In genomic region chr12:7192591-7192990, GRCm38 (mm10) we compare ENCODE assay signal across 27 mouse cellular contexts.
"Had no signal": no experiment of that assay in that cellular context is flagged by ENCODE, and none has a peak within 500 bp of the region (broad histone marks: within the 10 kb centered on the region; RNA-seq: fewer than 3 reads in every experiment).

No protein-coding gene starts in this region.

- H3K27ac ChIP-seq: heart, adult 2 months; heart, embryonic 13.5 days; heart, embryonic 15.5 days; hindbrain, embryonic 13.5 days; hindbrain, embryonic 15.5 days; hindbrain, postnatal 0 days; kidney, embryonic 15.5 days; kidney, postnatal 0 days; limb, embryonic 13.5 days; limb, embryonic 15.5 days; liver, embryonic 12.5 days; liver, embryonic 14.5 days had no signal

- H3K9me3 ChIP-seq: heart, embryonic 13.5 days; heart, embryonic 15.5 days; hindbrain, embryonic 13.5 days; hindbrain, embryonic 15.5 days; kidney, embryonic 15.5 days; limb, embryonic 13.5 days; limb, embryonic 15.5 days; liver, embryonic 12.5 days had no signal

- ATAC-seq: hindbrain, postnatal 0 days; intestine, embryonic 16.5 days; liver, embryonic 12.5 days had no signal

- H3K9ac ChIP-seq: heart, embryonic 13.5 days; heart, embryonic 15.5 days; hindbrain, embryonic 13.5 days; hindbrain, embryonic 15.5 days; kidney, embryonic 15.5 days; limb, embryonic 13.5 days; limb, embryonic 15.5 days; liver, embryonic 12.5 days; liver, embryonic 14.5 days had no signal

- H3K27me3 ChIP-seq: heart, embryonic 13.5 days; heart, embryonic 15.5 days; hindbrain, embryonic 13.5 days; hindbrain, embryonic 15.5 days; kidney, embryonic 15.5 days; limb, embryonic 13.5 days; limb, embryonic 15.5 days; liver, embryonic 12.5 days had no signal

- H3K36me3 ChIP-seq: heart, embryonic 13.5 days; heart, embryonic 15.5 days; hindbrain, embryonic 13.5 days; hindbrain, embryonic 15.5 days; kidney, embryonic 15.5 days; limb, embryonic 13.5 days; limb, embryonic 15.5 days; liver, embryonic 12.5 days had no signal

- DNase-seq: gastrocnemius, postnatal 14 days; gastrocnemius, postnatal 36 days; heart, adult 11 months; heart, adult 2 months; heart, postnatal 14 days; heart, postnatal 36 days; kidney, adult 11 months; kidney, adult 2 months; kidney, adult 9 months; kidney, postnatal 14 days; kidney, postnatal 36 days; layer of hippocampus, adult 9-11 months; layer of hippocampus, postnatal 36 days; left cerebral cortex, postnatal 4 days had no signal

- H3K4me3 ChIP-seq: heart, adult 2 months; heart, embryonic 13.5 days; heart, embryonic 15.5 days; hindbrain, embryonic 13.5 days; hindbrain, embryonic 15.5 days; kidney, embryonic 15.5 days; limb, embryonic 13.5 days; limb, embryonic 15.5 days; liver, embryonic 12.5 days had no signal

- H3K4me2 ChIP-seq: heart, embryonic 11.5 days; heart, embryonic 13.5 days; heart, embryonic 15.5 days; hindbrain, embryonic 13.5 days; hindbrain, embryonic 15.5 days; kidney, embryonic 15.5 days; limb, embryonic 13.5 days; limb, embryonic 15.5 days; liver, embryonic 12.5 days had no signal

- H3K4me1 ChIP-seq: heart, embryonic 13.5 days; heart, embryonic 15.5 days; hindbrain, embryonic 13.5 days; hindbrain, embryonic 15.5 days; kidney, embryonic 15.5 days; limb, embryonic 13.5 days; limb, embryonic 15.5 days; liver, embryonic 12.5 days had no signal
